Comparison of ENCODE assay signal across 20 mouse cellular contexts in the genomic region with DNA sequence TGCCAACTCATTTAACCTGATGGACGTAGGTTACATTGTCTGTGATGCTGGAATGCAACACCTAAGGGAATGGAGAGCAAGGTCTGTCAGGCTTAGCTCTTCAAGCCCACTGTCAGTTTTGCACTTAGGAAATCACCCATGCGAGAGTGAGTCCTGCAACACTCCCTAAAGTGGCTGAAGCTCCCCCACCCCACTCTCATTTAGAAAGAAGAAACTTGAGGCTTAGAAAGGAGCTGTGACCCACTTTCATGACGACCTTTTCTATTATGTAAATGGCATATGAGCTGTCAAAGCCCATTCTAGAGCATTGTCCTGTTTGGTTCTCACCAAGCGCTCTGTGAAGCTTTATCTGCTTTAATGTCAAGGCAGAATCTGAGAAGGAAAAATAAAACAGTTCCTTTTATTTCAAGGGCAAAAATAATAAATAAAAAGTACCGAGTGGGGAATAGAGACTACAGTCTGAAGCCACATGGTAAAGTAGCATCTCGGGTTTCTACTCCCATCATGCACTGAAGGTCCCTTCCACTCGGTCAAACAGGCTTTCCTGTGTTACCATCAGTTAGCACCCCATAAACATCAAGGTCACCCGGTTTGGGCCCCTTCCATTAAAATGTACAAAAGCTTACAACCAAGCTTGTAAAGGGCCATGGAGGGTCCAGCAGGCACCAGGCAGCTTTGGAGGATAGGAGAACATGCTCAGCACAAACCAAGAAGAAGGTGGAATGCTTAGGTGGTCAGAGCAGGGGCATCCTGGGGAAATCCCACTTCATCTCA.
A peak's percentile ranks its signal among the peaks of the same experiment; 100 is the strongest.
DNase-seq lines count a peak whose midpoint lies in the region; ATAC-seq and TF ChIP-seq lines count a peak whose summit lies in the region.
"Had no signal": no experiment of that assay in that cellular context is flagged by ENCODE, and none has a peak within 500 bp of the region (broad histone marks: within the 10 kb centered on the region; RNA-seq: fewer than 3 reads in every experiment).

No protein-coding gene starts in this region.

- H3K36me3 ChIP-seq in limb, embryonic 10.5 days: peaks cover 20% of the 10 kb centered on the region
- H3K36me3 ChIP-seq in limb, embryonic 12.5 days: peaks cover 19% of the 10 kb centered on the region

- no peak for TF ChIP-seq CTCF in left cerebral cortex, adult 2 months (IDR thresholded peaks at IDR 0.05)

- H3K27me3 ChIP-seq in limb, embryonic 10.5 days (ENCODE audit: low read depth, poor library complexity, severe bottlenecking): peaks cover 16% of the 10 kb centered on the region
- H3K27me3 ChIP-seq in limb, embryonic 12.5 days: peaks cover 26% of the 10 kb centered on the region
- H3K27me3 ChIP-seq: embryonic facial prominence, embryonic 12.5 days; forebrain, embryonic 13.5 days; forebrain, embryonic 15.5 days had no signal

- intact Hi-C loops in left cerebral cortex, adult 2 months (cut with DNase I): no loop called here
- intact Hi-C loops in left cerebral cortex, postnatal 14 days (cut with DNase I): no loop called here
- intact Hi-C loops in heart, postnatal 14 days (cut with DNase I): no loop called here

- 52% methylated on average over 8 of the region's 8 CpGs for WGBS in limb, embryonic 10.5 days
- 31% methylated on average over 8 of the region's 8 CpGs for WGBS in limb, embryonic 12.5 days

- H3K9me3 ChIP-seq in limb, embryonic 10.5 days (replicated peaks): no peaks in the 10 kb centered on the region
- H3K9me3 ChIP-seq in limb, embryonic 12.5 days: no peaks in the 10 kb centered on the region
- H3K9me3 ChIP-seq: embryonic facial prominence, embryonic 10.5 days; embryonic facial prominence, embryonic 12.5 days; forebrain, embryonic 13.5 days; forebrain, embryonic 15.5 days had no signal

- no peak overlapping the region for H3K4me3 ChIP-seq in left cerebral cortex, adult 2 months
- no peak overlapping the region for H3K4me3 ChIP-seq in limb, embryonic 10.5 days
- H3K4me3 ChIP-seq in limb, embryonic 12.5 days (replicated peaks): no peak overlapping the region
- H3K4me3 ChIP-seq: embryonic facial prominence, embryonic 10.5 days; embryonic facial prominence, embryonic 12.5 days; forebrain, embryonic 13.5 days; forebrain, embryonic 15.5 days had no signal

- no peak overlapping the region for H3K9ac ChIP-seq in limb, embryonic 12.5 days (replicated peaks)
- H3K9ac ChIP-seq: embryonic facial prominence, embryonic 12.5 days; forebrain, embryonic 13.5 days; forebrain, embryonic 15.5 days had no signal

- DNase-seq in left cerebral cortex, adult 2 months (ENCODE audit: extremely low spot score in 1 of 2, low spot score in 2 of 2): no peak
- DNase-seq in left cerebral cortex, postnatal 14 days (ENCODE audit: low spot score in 2 of 2): no peak
- DNase-seq in limb, embryonic 10.5 days (ENCODE audit: low spot score): no peak
- DNase-seq in retina, postnatal 1 day: peak; percentile 79
- DNase-seq in cerebellum, adult 18-20 months: no peak
- DNase-seq in spleen, postnatal 14 days (ENCODE audit: low spot score in 2 of 2): no peak
- no peak for DNase-seq in heart, postnatal 14 days
- DNase-seq: adrenal gland, adult 2 months; adrenal gland, postnatal 10 days; adrenal gland, postnatal 25 days; cerebellum, adult 11 months; cerebellum, adult 2 months; cerebellum, adult 9-10 months; cerebellum, postnatal 10 days; cerebellum, postnatal 25 days had no signal

- H3K4me1 ChIP-seq in limb, embryonic 10.5 days: peaks cover 69% of the 10 kb centered on the region
- peaks cover 68% of the 10 kb centered on the region for H3K4me1 ChIP-seq in limb, embryonic 12.5 days (replicated peaks)

- H3K27ac ChIP-seq in left cerebral cortex, adult 2 months: peak overlapping the region; percentile 42
- H3K27ac ChIP-seq in limb, embryonic 10.5 days: peak overlapping the region; percentile 27; the same call in 1 of the 2 replicates
- peak overlapping the region; percentile 25; the same call in 1 of the 2 replicates for H3K27ac ChIP-seq in limb, embryonic 12.5 days
- H3K27ac ChIP-seq: embryonic facial prominence, embryonic 10.5 days; embryonic facial prominence, embryonic 12.5 days; forebrain, embryonic 13.5 days; forebrain, embryonic 15.5 days had no signal

- H3K4me2 ChIP-seq in limb, embryonic 12.5 days: no peak overlapping the region
- H3K4me2 ChIP-seq: embryonic facial prominence, embryonic 12.5 days; forebrain, embryonic 13.5 days; forebrain, embryonic 15.5 days had no signal

- ATAC-seq in limb, embryonic 12.5 days (ENCODE audit: insufficient number of reproducible peaks, insufficient read depth, low FRiP score, low TSS enrichment, low read depth): no peak
- ATAC-seq: forebrain, embryonic 13.5 days; forebrain, embryonic 15.5 days had no signal
